Mouse (Mus musculus) embryonic facial prominence, embryonic 14.5 days (tissue): ENCODE results near the gene Taf1d. TPM values are rescaled to one million over a fixed set of nuclear protein-coding genes. Genes with fewer than 3 reads are reported as not detected.
A peak's percentile ranks its signal among the peaks of the same experiment; 100 is the strongest.
"Not testable (repeated sequence)": the region's sequence is repeated elsewhere in the genome, so short reads cannot be mapped to it uniquely, and the experiment has no call there.

ENCODE experiments used
- ATAC-seq: fragments of 200-750 bp; cut with Nextera tagmentation; 2 replicates; pipeline ENCODE4 v1.8.0; 2017; ENCODE audit warnings: low read depth, moderate number of reproducible peaks, moderate TSS enrichment
- DNase-seq: peaks from one replicate; pipeline ENCODE4 v3.0.0-alpha.2; 2015; ENCODE audit warnings: low spot score
- H3K27ac ChIP-seq: fragments of 300-500 bp; sonication (generic); replicated peaks from 2 replicates; pipeline ENCODE4 v1.5.1; 2014; ENCODE audit warnings: low read depth, mild to moderate bottlenecking, low read length, moderate library complexity
- H3K27me3 ChIP-seq: fragments of 300-500 bp; sonication (generic); replicated peaks from 2 replicates; pipeline ENCODE4 v1.6.1; 2014; ENCODE audit warnings: low read length; ENCODE audit not compliant: control insufficient read depth, insufficient read depth
- H3K36me3 ChIP-seq: fragments of 300-500 bp; sonication (generic); 2 replicates; pipeline ENCODE4 v1.6.1; 2014; ENCODE audit warnings: low read length, mixed read lengths; ENCODE audit not compliant: control insufficient read depth, insufficient read depth
- H3K4me1 ChIP-seq: fragments of 300-500 bp; sonication (generic); 2 replicates; pipeline ENCODE4 v1.6.1; 2014; ENCODE audit warnings: antibody characterized with exemption, low read length; ENCODE audit not compliant: control insufficient read depth, insufficient read depth
- H3K4me2 ChIP-seq: fragments of 300-500 bp; sonication (generic); 2 replicates; pipeline ENCODE4 v1.6.1; 2014; ENCODE audit warnings: low read depth, mild to moderate bottlenecking, low read length, moderate library complexity, mixed read lengths
- H3K4me3 ChIP-seq: fragments of 300-500 bp; sonication (generic); 2 replicates; pipeline ENCODE4 v1.5.1; 2014; ENCODE audit warnings: low read depth, mild to moderate bottlenecking, low read length
- H3K9ac ChIP-seq: fragments of 300-500 bp; sonication (generic); 2 replicates; pipeline ENCODE4 v1.6.1; 2014; ENCODE audit warnings: low read depth, mild to moderate bottlenecking, low read length, moderate library complexity, mixed read lengths
- H3K9me3 ChIP-seq: fragments of 300-500 bp; sonication (generic); 2 replicates; pipeline ENCODE4 v1.6.1; 2016; ENCODE audit warnings: low read length; ENCODE audit not compliant: control insufficient read depth
- WGBS: fragments of 180-500 bp; shearing (Covaris S2); extraction: QIAGEN DNeasy Blood & Tissue Kit; methylation state at CpG from one replicate; pipeline ENCODE4 v1.1.7; 2014; 5-methylcytosine and 5-hydroxymethylcytosine counted together
- polyA plus RNA-seq: library from polyadenylated mRNA; unstranded; fragments of >200 nt; fragmentation: Nextera tagmentation; extraction: Ambion mirVana; gene quantifications from 2 replicates; pipeline ENCODE4 v1.2.1, GENCODE M21; 2014

The Taf1d gene
- polyA plus RNA-seq, 1 experiment from 2014 or later: 69.2 TPM

DNA sequence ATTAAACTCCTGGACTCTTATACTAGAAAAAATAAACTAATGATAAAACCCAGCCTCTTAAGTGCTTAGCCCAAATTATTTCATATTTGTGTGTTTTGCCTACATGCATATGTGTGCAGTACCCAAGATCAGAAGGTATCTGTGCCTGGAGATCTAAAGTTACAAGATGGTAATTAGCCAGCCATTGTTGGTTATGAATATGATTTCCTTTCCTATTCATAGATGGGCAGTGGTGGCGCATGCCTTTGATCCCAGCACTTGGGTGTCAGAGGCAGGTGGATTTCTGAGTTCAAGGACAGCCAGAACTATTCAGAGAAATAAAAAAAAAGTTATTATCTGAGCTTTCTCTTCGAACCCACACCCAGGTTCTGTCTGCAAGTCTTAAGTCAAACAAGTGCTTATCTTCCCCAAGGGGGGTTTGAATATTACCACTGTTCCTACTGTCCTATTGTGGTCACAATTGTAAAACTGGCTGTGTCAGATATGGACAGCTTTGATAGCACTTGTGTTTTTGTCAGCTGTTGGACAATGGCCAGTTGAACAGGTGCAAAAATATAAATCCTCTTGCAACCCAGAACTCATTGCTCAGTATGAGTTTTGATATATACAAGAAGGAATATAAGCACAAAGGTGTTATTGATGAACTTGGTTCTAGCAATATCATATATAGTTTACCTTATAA is 6.2 kb downstream of the Taf1d start:
- no peak overlapping the region for H3K4me3 ChIP-seq
- no peaks in the 10 kb centered on the region for H3K9me3 ChIP-seq
- ATAC-seq (no peak), DNase-seq (peak; percentile 7)
- no peak overlapping the region for H3K9ac ChIP-seq
- peaks cover 15% of the 10 kb centered on the region for H3K4me1 ChIP-seq
- no peak overlapping the region for H3K27ac ChIP-seq
- H3K36me3 ChIP-seq: peaks cover 87% of the 10 kb centered on the region
- WGBS: 95% methylated on average over 2 of the region's 2 CpGs
- no peak overlapping the region for H3K4me2 ChIP-seq
- H3K27me3 ChIP-seq: no peaks in the 10 kb centered on the region

DNA sequence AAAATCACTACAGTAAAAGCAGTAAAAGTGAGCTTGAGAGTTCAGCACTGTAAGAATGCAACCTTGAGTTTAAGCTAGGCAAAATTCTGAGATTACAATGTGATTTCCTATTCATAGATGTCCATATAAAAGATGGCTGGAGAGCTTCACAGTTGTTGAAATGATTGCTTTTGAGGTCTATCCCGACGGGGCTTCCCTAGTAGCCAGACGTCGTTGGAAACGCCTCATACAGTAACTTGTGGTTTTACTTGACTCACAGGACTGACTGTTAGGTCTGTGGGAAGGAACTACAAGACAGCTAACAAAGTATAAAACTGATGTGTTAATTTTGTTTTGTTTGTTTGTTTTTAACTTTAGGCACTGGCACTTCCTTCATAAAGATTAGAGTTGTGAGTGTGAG is 7.6 kb downstream of the Taf1d start:
- Histone ChIP-seq H3K9ac (no peak overlapping the region), H3K4me2 (no peak overlapping the region), H3K36me3 (peaks cover 78% of the 10 kb centered on the region), H3K27me3 (no peaks in the 10 kb centered on the region), H3K4me3 (no peak overlapping the region), H3K27ac (no peak overlapping the region), H3K4me1 (peaks cover 8% of the 10 kb centered on the region), H3K9me3 (no peaks in the 10 kb centered on the region)
- ATAC-seq: no peak
- no peak for DNase-seq
- WGBS: 82% methylated on average over 5 of the region's 5 CpGs

- H3K9me3 ChIP-seq: no peaks in the 10 kb centered on the region
- no peak overlapping the region for H3K27ac ChIP-seq
- 97% methylated on average over 1 of the region's 1 CpGs for WGBS
- DNase-seq: no peak
- H3K36me3 ChIP-seq: peaks cover 69% of the 10 kb centered on the region
- H3K9ac ChIP-seq: no peak overlapping the region
- H3K4me1 ChIP-seq: 0 out of 2 replicates have a peak, but pooled peaks cover under 1% of the 10 kb centered on the region
- H3K4me2 ChIP-seq: no peak overlapping the region
- H3K4me3 ChIP-seq: no peak overlapping the region
- no peak for ATAC-seq
- no peaks in the 10 kb centered on the region for H3K27me3 ChIP-seq
Observed at GRCm38 (mm10) chr9:15314619-15315018, 8.6 kb downstream of the Taf1d start.

- H3K27me3 ChIP-seq, DNase-seq, H3K4me2 ChIP-seq, H3K9me3 ChIP-seq, H3K27ac ChIP-seq, H3K9ac ChIP-seq, H3K4me1 ChIP-seq, H3K4me3 ChIP-seq, ATAC-seq: not testable (repeated sequence)
- WGBS: 80% methylated on average over 1 of the region's 2 CpGs
- peaks cover 65% of the 10 kb centered on the region for H3K36me3 ChIP-seq
Observed at GRCm38 (mm10) chr9:15316296-15316695, 10.3 kb downstream of the Taf1d start.

- no peak for ATAC-seq
- Histone ChIP-seq H3K9ac (no peak overlapping the region), H3K36me3 (peaks cover 67% of the 10 kb centered on the region), H3K9me3 (no peaks in the 10 kb centered on the region), H3K27me3 (no peaks in the 10 kb centered on the region), H3K4me3 (no peak overlapping the region), H3K27ac (no peak overlapping the region), H3K4me1 (no peaks in the 10 kb centered on the region), H3K4me2 (no peak overlapping the region)
- no peak for DNase-seq
- 62% methylated on average over 5 of the region's 5 CpGs for WGBS
Observed at GRCm38 (mm10) chr9:15317223-15318169, 11.5 kb downstream of the Taf1d start.

DNA sequence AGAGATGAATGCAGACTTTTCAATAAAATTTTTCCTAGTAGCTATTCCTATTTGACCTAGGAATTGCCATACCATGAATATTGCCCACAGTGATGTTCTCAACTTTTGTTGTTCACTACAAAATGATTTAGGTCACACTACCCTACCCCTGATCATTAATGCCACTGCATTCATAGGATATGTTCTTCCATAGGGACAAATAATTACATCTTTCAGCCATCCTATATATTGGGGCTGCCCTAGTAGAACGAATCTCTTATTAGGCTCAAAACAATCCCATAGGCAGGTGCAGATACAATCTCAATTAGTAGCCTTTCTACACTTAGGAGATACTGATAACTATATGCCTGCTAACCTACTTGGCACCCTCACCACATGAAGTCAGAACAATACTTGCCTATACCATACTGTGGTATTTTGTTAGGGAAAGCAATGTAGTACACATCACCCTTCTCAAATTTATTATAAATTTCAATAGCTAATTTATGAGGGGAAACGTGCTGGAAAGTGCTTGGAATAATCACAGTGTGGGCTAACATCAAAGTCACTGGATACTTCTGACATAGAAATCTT is 12.2 kb downstream of the Taf1d start:
- Histone ChIP-seq H3K27ac (no peak overlapping the region), H3K9ac (no peak overlapping the region), H3K4me3 (no peak overlapping the region), H3K36me3 (peaks cover 70% of the 10 kb centered on the region), H3K4me2 (no peak overlapping the region), H3K4me1 (no peaks in the 10 kb centered on the region), H3K27me3 (no peaks in the 10 kb centered on the region), H3K9me3 (no peaks in the 10 kb centered on the region)
- 87% methylated on average over 2 of the region's 2 CpGs for WGBS
- no peak for DNase-seq
- ATAC-seq: no peak

DNA sequence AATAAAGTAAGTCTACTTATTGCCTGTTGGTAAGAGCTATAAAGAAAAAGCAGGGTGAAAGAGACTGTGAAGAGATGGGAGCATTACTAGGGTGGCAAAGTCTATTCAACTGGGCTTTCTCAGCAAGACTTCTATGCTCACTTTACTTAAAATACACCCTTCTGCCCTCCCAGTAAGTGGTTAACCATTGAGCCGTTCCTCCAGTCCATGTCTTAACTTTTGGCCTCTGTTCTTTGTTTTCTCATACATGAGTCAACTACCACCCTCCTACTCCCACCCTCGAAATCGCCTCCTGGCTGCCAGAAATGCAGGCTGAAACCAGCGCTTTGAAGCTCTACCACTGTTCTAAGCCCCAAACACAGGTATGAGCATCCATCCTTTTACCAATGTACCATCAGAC is 31.8 kb downstream of the Taf1d start:
- Histone ChIP-seq H3K9ac (no peak overlapping the region), H3K27ac (no peak overlapping the region), H3K4me3 (no peak overlapping the region), H3K4me1 (no peaks in the 10 kb centered on the region), H3K4me2 (no peak overlapping the region), H3K36me3 (peaks cover 92% of the 10 kb centered on the region), H3K27me3 (no peaks in the 10 kb centered on the region), H3K9me3 (no peaks in the 10 kb centered on the region)
- WGBS: 92% methylated on average over 4 of the region's 4 CpGs
- ATAC-seq (no peak), DNase-seq (no peak)

DNA sequence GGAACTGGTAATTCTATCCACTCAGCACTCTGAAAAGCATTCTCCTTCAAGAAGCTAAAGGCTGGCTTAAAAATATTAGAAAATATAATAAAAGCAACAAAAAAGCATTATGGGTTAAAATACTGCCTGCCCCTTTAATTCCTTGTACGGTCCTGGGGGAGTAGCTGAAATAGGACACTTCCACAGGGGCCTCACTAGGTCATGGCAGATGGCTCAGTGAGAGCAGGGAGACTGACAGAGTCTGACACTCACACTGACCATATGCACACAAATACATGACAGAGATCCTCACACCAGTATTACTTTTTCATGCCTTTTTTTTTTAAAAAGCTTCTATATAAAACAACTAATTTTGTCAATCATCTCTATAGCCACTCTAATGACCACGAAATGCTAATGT is 43.9 kb downstream of the Taf1d start:
- no peaks in the 10 kb centered on the region for H3K4me1 ChIP-seq
- peaks cover 63% of the 10 kb centered on the region for H3K36me3 ChIP-seq
- WGBS: 55% methylated on average over 2 of the region's 2 CpGs
- H3K4me2 ChIP-seq: no peak overlapping the region
- H3K27me3 ChIP-seq: no peaks in the 10 kb centered on the region
- H3K9ac ChIP-seq: no peak overlapping the region
- no peak overlapping the region for H3K27ac ChIP-seq
- DNase-seq (peak; percentile 7), ATAC-seq (peak; percentile 72; the same call in 1 of the 2 replicates)
- H3K4me3 ChIP-seq: no peak overlapping the region
- H3K9me3 ChIP-seq: no peaks in the 10 kb centered on the region
